Mouse (Mus musculus) limb, embryonic 10.5 days (tissue): ENCODE data around the gene Morc1. TPM values are rescaled to one million over a fixed set of nuclear protein-coding genes. Genes with fewer than 3 reads are reported as not detected.

Source experiments
- DNase-seq: peaks from one replicate; pipeline ENCODE4 v3.0.0-alpha.2; 2017; ENCODE audit warnings: low spot score
- H3K27ac ChIP-seq: fragments of 300-500 bp; sonication (generic); 2 replicates; pipeline ENCODE4 v1.5.1; 2016; ENCODE audit warnings: mild to moderate bottlenecking
- H3K27me3 ChIP-seq: fragments of 300-500 bp; sonication (generic); 2 replicates; pipeline ENCODE4 v1.6.1; 2016; ENCODE audit warnings: low read depth, mild to moderate bottlenecking; ENCODE audit not compliant: poor library complexity, severe bottlenecking
- H3K36me3 ChIP-seq: fragments of 300-500 bp; sonication (generic); 2 replicates; pipeline ENCODE4 v1.6.1; 2016; ENCODE audit warnings: mild to moderate bottlenecking, moderate library complexity
- H3K4me1 ChIP-seq: fragments of 300-500 bp; sonication (generic); 2 replicates; pipeline ENCODE4 v1.6.1; 2016
- H3K4me3 ChIP-seq: fragments of 300-500 bp; sonication (generic); 2 replicates; pipeline ENCODE4 v1.5.1; 2016; ENCODE audit warnings: mild to moderate bottlenecking, moderate library complexity
- H3K9me3 ChIP-seq: fragments of 300-500 bp; sonication (generic); replicated peaks from 2 replicates; pipeline ENCODE4 v1.6.1; 2016; ENCODE audit warnings: mild to moderate bottlenecking
- WGBS: fragments of 180-500 bp; shearing (Covaris S2); methylation state at CpG from one replicate; pipeline ENCODE4 v1.1.7; 2016; 5-methylcytosine and 5-hydroxymethylcytosine counted together
- polyA plus RNA-seq: library from polyadenylated mRNA; unstranded; fragments of >200 nt; fragmentation: Nextera tagmentation; extraction: Ambion mirVana; gene quantifications from 2 replicates; pipeline ENCODE4 v1.2.1, GENCODE M21; 2016

The Morc1 gene
- polyA plus RNA-seq, result not detected in 2 replicates

GRCm38 (mm10) chr16:48431027-48431426, at the start of gene Morc1:
Gene Morc1, plus strand, starts transcription at chr16:48431237.
- no peak for DNase-seq
- no peaks in the 10 kb centered on the region for H3K36me3 ChIP-seq
- no peaks in the 10 kb centered on the region for H3K4me1 ChIP-seq
- H3K4me3 ChIP-seq, result no peak within 1 kb of the TSS
- H3K27me3 ChIP-seq, result no peaks in the 10 kb centered on the region
- no peak within 1 kb of the TSS for H3K27ac ChIP-seq
- H3K9me3 ChIP-seq, result no peaks in the 10 kb centered on the region
- WGBS, result 95% methylated on average over 15 of the region's 15 CpGs

- WGBS, result 45% methylated on average over 3 of the region's 3 CpGs
- H3K27ac ChIP-seq, result no peak overlapping the region
- DNase-seq, result no peak
Observed at GRCm38 (mm10) chr16:48383582-48384257, 47.3 kb upstream of the Morc1 start.

GRCm38 (mm10) chr16:48386982-48387381, 44.1 kb upstream of the Morc1 start:
- 88% methylated on average over 2 of the region's 2 CpGs for WGBS
- Histone ChIP-seq H3K27ac (no peak overlapping the region), H3K9me3 (no peaks in the 10 kb centered on the region), H3K27me3 (no peaks in the 10 kb centered on the region), H3K4me3 (no peak overlapping the region), H3K4me1 (no peaks in the 10 kb centered on the region), H3K36me3 (no peaks in the 10 kb centered on the region)
- no peak for DNase-seq

More at GRCm38 (mm10) chr16:48383582-48384257, 47.3 kb upstream of the Morc1 start:
- Histone ChIP-seq H3K36me3 (no peaks in the 10 kb centered on the region), H3K9me3 (no peaks in the 10 kb centered on the region), H3K27me3 (no peaks in the 10 kb centered on the region), H3K4me3 (no peak overlapping the region), H3K4me1 (no peaks in the 10 kb centered on the region)

DNA sequence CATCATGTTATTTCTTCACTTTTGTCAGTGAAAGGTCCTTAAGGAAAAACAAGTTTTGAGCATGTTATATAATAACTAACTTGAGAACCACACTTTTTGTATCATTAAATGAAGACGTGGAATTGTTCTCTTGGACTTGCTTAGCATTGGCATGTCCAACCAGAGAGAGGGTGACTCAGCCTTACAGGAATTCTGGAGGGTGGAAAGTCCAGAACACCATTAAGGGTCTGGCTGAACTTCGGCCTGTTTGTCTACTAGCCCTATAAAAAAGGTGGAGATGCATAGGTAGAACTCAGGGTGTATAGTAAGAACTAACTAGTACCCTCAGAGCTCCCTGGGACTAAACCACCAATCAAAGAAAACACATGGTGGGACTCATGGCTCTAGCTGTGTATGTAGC, 35.8 kb upstream of the Morc1 start:
- Histone ChIP-seq H3K36me3 (no peaks in the 10 kb centered on the region), H3K27ac (no peak overlapping the region), H3K4me1 (no peaks in the 10 kb centered on the region), H3K9me3 (no peaks in the 10 kb centered on the region), H3K4me3 (no peak overlapping the region), H3K27me3 (no peaks in the 10 kb centered on the region)
- no peak for DNase-seq
- 94% methylated on average over 2 of the region's 2 CpGs for WGBS

DNA sequence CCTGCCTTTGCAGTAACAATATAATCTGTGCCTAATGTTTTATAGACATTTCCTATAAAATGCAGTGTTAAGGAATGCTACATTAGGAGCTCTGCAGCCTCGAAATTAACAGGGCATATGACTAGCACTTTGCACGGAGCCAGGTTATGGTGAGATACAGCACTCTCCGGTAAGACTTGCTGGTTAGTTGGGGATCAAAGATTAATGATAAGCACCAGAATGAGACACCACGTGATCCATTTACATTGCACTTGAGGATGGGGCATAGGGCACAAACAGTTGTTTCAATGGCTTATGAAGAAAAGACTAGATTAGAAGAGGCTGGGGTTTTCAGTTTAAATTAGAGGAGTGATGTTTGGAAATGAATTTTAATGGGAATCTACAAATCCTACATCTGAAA, 28.1 kb upstream of the Morc1 start:
- H3K9me3 ChIP-seq, result no peaks in the 10 kb centered on the region
- no peaks in the 10 kb centered on the region for H3K4me1 ChIP-seq
- 89% methylated on average over 4 of the region's 4 CpGs for WGBS
- H3K36me3 ChIP-seq, result no peaks in the 10 kb centered on the region
- no peak for DNase-seq
- H3K4me3 ChIP-seq, result no peak overlapping the region
- no peaks in the 10 kb centered on the region for H3K27me3 ChIP-seq
- H3K27ac ChIP-seq, result no peak overlapping the region

- no peaks in the 10 kb centered on the region for H3K9me3 ChIP-seq
- H3K27me3 ChIP-seq, result no peaks in the 10 kb centered on the region
- no peak overlapping the region for H3K4me3 ChIP-seq
- 92% methylated on average over 3 of the region's 3 CpGs for WGBS
- no peaks in the 10 kb centered on the region for H3K36me3 ChIP-seq
- no peaks in the 10 kb centered on the region for H3K4me1 ChIP-seq
- no peak for DNase-seq
- H3K27ac ChIP-seq, result no peak overlapping the region
Observed at GRCm38 (mm10) chr16:48403423-48403822, 27.6 kb upstream of the Morc1 start.

DNA sequence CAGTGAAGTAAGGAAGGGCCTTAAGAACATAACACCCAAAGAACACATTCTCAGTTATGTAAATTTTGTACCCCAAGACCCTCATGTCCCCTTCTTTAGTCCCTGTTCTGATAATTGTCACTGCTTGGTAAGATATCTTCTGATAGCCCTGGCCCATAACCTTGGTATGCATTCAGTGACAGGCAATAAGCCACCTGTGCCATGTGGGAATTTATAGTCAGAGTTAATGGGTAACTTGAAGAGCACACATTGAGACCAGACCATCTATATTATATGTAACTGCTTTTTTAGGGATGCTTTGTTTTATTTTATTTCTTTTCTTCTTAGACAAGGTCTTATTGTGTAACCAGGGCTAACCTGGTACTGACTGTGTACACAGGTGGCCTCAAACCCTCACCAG, 27.0 kb upstream of the Morc1 start:
- Histone ChIP-seq H3K9me3 (no peaks in the 10 kb centered on the region), H3K36me3 (no peaks in the 10 kb centered on the region), H3K27ac (no peak overlapping the region), H3K27me3 (no peaks in the 10 kb centered on the region), H3K4me1 (no peaks in the 10 kb centered on the region), H3K4me3 (no peak overlapping the region)
- no peak for DNase-seq

- Histone ChIP-seq H3K9me3 (no peaks in the 10 kb centered on the region), H3K4me3 (no peak overlapping the region), H3K4me1 (peaks cover 6% of the 10 kb centered on the region; the same call in 1 of the 2 replicates), H3K27ac (no peak overlapping the region), H3K27me3 (no peaks in the 10 kb centered on the region), H3K36me3 (no peaks in the 10 kb centered on the region)
- no peak for DNase-seq
- WGBS, result 78% methylated on average over 10 of the region's 10 CpGs
Observed at GRCm38 (mm10) chr16:48405674-48406403, 25.2 kb upstream of the Morc1 start.

GRCm38 (mm10) chr16:48409580-48409979, 21.5 kb upstream of the Morc1 start:
- no peak for DNase-seq
- Histone ChIP-seq H3K27ac (no peak overlapping the region), H3K9me3 (no peaks in the 10 kb centered on the region), H3K36me3 (no peaks in the 10 kb centered on the region), H3K4me3 (no peak overlapping the region), H3K4me1 (peaks cover 6% of the 10 kb centered on the region; the same call in 1 of the 2 replicates), H3K27me3 (no peaks in the 10 kb centered on the region)
- 52% methylated on average over 7 of the region's 7 CpGs for WGBS

DNA sequence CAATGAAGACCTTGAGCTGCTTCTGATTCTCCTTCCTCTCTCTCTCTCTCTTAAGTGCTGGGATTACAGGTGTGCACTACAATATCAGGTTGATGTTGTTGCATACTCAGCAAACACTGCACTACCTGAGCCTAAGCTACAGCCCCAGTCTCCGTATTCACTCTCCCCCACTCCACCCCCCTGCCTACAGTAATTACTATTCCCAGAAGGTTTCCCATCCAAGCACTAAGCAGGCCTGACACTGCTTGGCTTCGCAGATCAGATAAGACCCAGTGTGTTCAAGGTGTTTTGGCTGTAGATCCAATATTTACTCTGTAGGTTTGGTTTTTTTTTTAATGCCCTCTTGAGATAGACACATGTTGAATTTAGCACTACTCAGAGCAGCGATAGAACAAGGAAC, 20.9 kb upstream of the Morc1 start:
- WGBS, result 81% methylated on average over 3 of the region's 3 CpGs
- no peaks in the 10 kb centered on the region for H3K27me3 ChIP-seq
- no peak for DNase-seq

GRCm38 (mm10) chr16:48412246-48412645, 18.8 kb upstream of the Morc1 start, which contains the start of gene Gm5485:
Gene Gm5485, minus strand, starts transcription at chr16:48412416.
- Histone ChIP-seq H3K27me3 (no peaks in the 10 kb centered on the region), H3K27ac (no peak within 1 kb of the TSS), H3K4me3 (no peak within 1 kb of the TSS), H3K9me3 (no peaks in the 10 kb centered on the region), H3K36me3 (no peaks in the 10 kb centered on the region), H3K4me1 (peaks cover 6% of the 10 kb centered on the region; the same call in 1 of the 2 replicates)
- 88% methylated on average over 1 of the region's 1 CpGs for WGBS
- no peak for DNase-seq

More for the DNA sequence above, 20.9 kb upstream of the Morc1 start:
- Histone ChIP-seq H3K27ac (no peak overlapping the region), H3K4me3 (no peak overlapping the region), H3K9me3 (no peaks in the 10 kb centered on the region), H3K4me1 (peaks cover 6% of the 10 kb centered on the region; the same call in 1 of the 2 replicates), H3K36me3 (no peaks in the 10 kb centered on the region)

DNA sequence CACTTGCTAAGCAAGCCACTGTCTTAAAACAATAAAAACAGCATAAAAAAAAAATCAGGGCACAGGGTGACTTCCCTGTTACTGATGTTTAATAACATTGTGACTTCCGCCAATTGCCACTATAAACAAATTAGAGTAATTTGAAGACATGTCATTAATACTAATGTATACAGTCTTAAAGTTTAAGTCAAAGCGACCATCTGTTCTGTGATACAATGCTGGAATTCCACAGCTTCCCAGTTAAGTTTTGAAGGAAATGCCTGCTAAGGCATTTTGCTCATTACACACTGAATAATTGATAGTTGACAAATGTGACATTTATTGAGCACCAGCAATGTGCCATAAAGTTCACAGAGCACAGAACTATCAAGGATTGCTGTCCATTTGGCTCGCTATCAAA, 12.5 kb upstream of the Morc1 start:
- WGBS, result 51% methylated on average over 3 of the region's 3 CpGs
- Histone ChIP-seq H3K27me3 (no peaks in the 10 kb centered on the region), H3K36me3 (no peaks in the 10 kb centered on the region), H3K4me3 (no peak overlapping the region), H3K9me3 (no peaks in the 10 kb centered on the region), H3K27ac (no peak overlapping the region), H3K4me1 (no peaks in the 10 kb centered on the region)
- no peak for DNase-seq

- no peaks in the 10 kb centered on the region for H3K27me3 ChIP-seq
- no peaks in the 10 kb centered on the region for H3K9me3 ChIP-seq
- H3K4me1 ChIP-seq, result no peaks in the 10 kb centered on the region
- WGBS, result 70% methylated on average over 2 of the region's 2 CpGs
- H3K36me3 ChIP-seq, result no peaks in the 10 kb centered on the region
- H3K27ac ChIP-seq, result no peak overlapping the region
- no peak overlapping the region for H3K4me3 ChIP-seq
- DNase-seq, result no peak
Observed at GRCm38 (mm10) chr16:48419035-48419434, 12.0 kb upstream of the Morc1 start.
